Mouse (Mus musculus) neural tube, postnatal 0 days (tissue): ENCODE measurements around the gene Diaph3. TPM values are rescaled to one million over a fixed set of nuclear protein-coding genes. Genes with fewer than 3 reads are reported as not detected.

ENCODE experiments used
- microRNA-seq: library from miRNA; unstranded; fragments of <30 nt; microRNA quantifications from one replicate; pipeline ENCODE4, GENCODE M21; 2016
- polyA plus RNA-seq: library from polyadenylated mRNA; unstranded; fragments of >200 nt; fragmentation: Nextera tagmentation; extraction: Ambion mirVana; gene quantifications from 2 replicates; pipeline ENCODE4 v1.2.1, GENCODE M21; 2015

The Diaph3 gene
- 4.7 and 4.9 TPM in 2 replicates for polyA plus RNA-seq

DNA sequence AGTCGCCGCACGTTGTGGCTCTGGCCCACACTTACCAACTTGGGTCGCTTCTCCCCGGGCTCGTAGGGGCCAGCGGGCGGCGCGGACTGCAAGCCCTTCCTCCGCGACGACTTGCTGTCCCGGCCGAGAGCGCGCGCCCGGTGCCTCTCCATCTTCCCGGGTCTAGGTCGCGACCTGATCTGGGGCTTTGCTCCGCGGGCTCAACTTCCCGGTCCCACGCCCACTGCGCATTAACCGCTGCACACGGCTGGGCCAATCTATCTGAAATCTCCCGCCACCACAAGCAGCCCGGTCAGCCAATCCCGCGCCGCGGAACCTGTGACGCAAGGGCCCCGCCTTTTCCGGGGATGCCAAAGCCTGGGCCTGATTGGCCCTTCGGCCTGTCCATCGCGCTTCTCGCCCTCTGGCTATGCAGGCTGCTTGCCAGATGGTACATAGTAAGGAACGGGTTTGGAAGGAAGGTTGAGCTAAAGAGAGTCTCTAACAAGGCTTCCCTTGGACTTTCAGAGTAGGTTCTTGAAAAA is at the start of gene Diaph3:
Gene Diaph3 (minus strand): TSS at position 273 of the 524 bp plus-strand sequence.

Small RNA genes within 50 kb of the gene (microRNA-seq; reads per million reads assigned to microRNA genes)
- not detected for gene Gm23438
